Mouse (Mus musculus) kidney, adult 11 months (tissue): ENCODE measurements around the gene Gja3.
"Not testable (repeated sequence)": the region's sequence is repeated elsewhere in the genome, so short reads cannot be mapped to it uniquely, and the experiment has no call there.

Experiments
- DNase-seq: peaks from one replicate; pipeline ENCODE4 v3.0.0; 2022

The Gja3 gene

GRCm38 (mm10) chr14:57034135-57034534, 23.8 kb downstream of the Gja3 start:
- no peak for DNase-seq

GRCm38 (mm10) chr14:57032850-57033249, 25.1 kb downstream of the Gja3 start:
- DNase-seq = no peak

DNA sequence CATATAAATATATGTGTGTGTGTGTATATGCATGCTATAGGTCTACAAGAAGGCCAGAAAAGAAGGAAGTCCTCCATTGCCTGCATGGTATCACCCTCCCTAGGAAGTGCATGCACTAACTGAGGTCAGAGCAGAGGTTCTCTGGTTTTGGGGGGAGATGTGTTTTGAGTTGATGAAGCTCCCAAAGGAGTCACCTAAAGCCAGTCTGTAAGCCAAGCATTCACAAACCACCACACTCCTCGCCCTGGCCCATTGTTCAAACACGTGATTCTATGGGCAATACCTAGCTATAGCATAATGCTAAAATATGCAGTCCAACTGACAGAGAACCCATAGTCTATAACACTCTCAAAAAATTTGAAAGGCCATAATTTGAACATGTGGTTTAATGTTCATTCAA, 39.5 kb downstream of the Gja3 start:
- no peak for DNase-seq

- not testable (repeated sequence) for DNase-seq
Measured at GRCm38 (mm10) chr14:57016806-57017205, 41.1 kb downstream of the Gja3 start.

GRCm38 (mm10) chr14:56988621-56989020, 69.3 kb downstream of the Gja3 start:
- DNase-seq = no peak
